Mouse (Mus musculus) olfactory bulb, adult 2 months (tissue): ENCODE results near the gene Limch1. TPM values are rescaled to one million over a fixed set of nuclear protein-coding genes. Genes with fewer than 3 reads are reported as not detected.

Experiments
- H3K27ac ChIP-seq: fragments of 200-500 bp; 2 replicates; pipeline ENCODE4 v1.5.1; 2012; ENCODE audit warnings: low read depth, low read length; ENCODE audit not compliant: insufficient read depth
- H3K4me1 ChIP-seq: fragments of 200-500 bp; 2 replicates; pipeline ENCODE4 v1.6.1; 2012; ENCODE audit warnings: low read length; ENCODE audit not compliant: control insufficient read depth, insufficient read depth
- H3K4me3 ChIP-seq: fragments of 200-500 bp; 2 replicates; pipeline ENCODE4 v1.5.1; 2012; ENCODE audit warnings: mild to moderate bottlenecking, low read depth, low read length, moderate library complexity; ENCODE audit not compliant: insufficient read depth
- CTCF ChIP-seq: fragments of 200-500 bp; IDR thresholded peaks from 2 replicates; pipeline ENCODE4 v1.5.1; 2012; ENCODE audit warnings: low read depth, mild to moderate bottlenecking, low read length, moderate library complexity; ENCODE audit not compliant: insufficient read depth
- POLR2A ChIP-seq: fragments of 200-500 bp; IDR thresholded peaks from 2 replicates; pipeline ENCODE4 v1.6.1; 2012; ENCODE audit warnings: mild to moderate bottlenecking, low read depth, low read length, moderate library complexity; ENCODE audit not compliant: insufficient read depth
- WGBS: fragments of 180-500 bp; shearing (Covaris S2); methylation state at CpG from one replicate; pipeline ENCODE4 v1.1.7; 2018; 5-methylcytosine and 5-hydroxymethylcytosine counted together
- polyA plus RNA-seq: library from polyadenylated mRNA; stranded (reverse); fragments of >200 nt; gene quantifications from 2 replicates; pipeline ENCODE4 v1.2.4, GENCODE M21; 2012; ENCODE audit warnings: low replicate concordance; ENCODE audit not compliant: missing spikeins, insufficient read depth, insufficient read length

The Limch1 gene
- polyA plus RNA-seq, 1 experiment = not detected

- no peak overlapping the region for H3K4me3 ChIP-seq
- H3K27ac ChIP-seq = no peak overlapping the region
- WGBS = 86% methylated on average over 9 of the region's 9 CpGs
- no peak for TF ChIP-seq POLR2A
- TF ChIP-seq CTCF = no peak
- H3K4me1 ChIP-seq = peaks cover 8% of the 10 kb centered on the region
These were observed 163.3 kb downstream of the Limch1 start for GRCm38 (mm10) chr5:66908883-66909282.

DNA sequence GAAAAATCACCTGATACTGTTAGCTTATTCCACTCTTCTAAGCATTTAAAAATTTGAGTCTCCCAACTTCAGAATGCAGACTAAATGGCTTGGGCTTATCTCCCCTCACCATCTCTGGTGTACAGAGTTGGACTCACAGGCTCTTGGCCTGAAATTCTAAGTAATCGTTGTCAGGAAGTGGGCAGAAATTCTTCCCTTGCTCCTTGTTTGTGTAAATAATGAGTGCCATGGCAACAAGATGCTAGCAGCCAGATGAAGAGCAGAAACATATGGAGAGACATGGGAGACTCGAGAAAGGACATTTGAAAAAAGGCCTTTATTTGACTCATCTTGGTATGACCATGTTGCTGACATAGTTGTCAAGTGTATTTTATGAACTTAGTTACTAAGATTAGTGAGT, 164.3 kb downstream of the Limch1 start:
- no peak for TF ChIP-seq CTCF
- no peak for TF ChIP-seq POLR2A
- peaks cover 8% of the 10 kb centered on the region for H3K4me1 ChIP-seq
- WGBS = 28% methylated on average over 2 of the region's 2 CpGs
- no peak overlapping the region for H3K27ac ChIP-seq
- H3K4me3 ChIP-seq = no peak overlapping the region

GRCm38 (mm10) chr5:66910610-66911009, 165.0 kb downstream of the Limch1 start:
- TF ChIP-seq POLR2A = no peak
- no peak for TF ChIP-seq CTCF
- H3K27ac ChIP-seq = no peak overlapping the region
- H3K4me1 ChIP-seq = peaks cover 5% of the 10 kb centered on the region; the same call in 1 of the 2 replicates
- 97% methylated on average over 9 of the region's 9 CpGs for WGBS
- no peak overlapping the region for H3K4me3 ChIP-seq

- TF ChIP-seq POLR2A = no peak
- no peak for TF ChIP-seq CTCF
- H3K27ac ChIP-seq = no peak overlapping the region
- H3K4me3 ChIP-seq = no peak overlapping the region
- WGBS = 79% methylated on average over 4 of the region's 4 CpGs
- H3K4me1 ChIP-seq = peaks cover 5% of the 10 kb centered on the region; the same call in 1 of the 2 replicates
These were observed 165.4 kb downstream of the Limch1 start for GRCm38 (mm10) chr5:66911068-66911467.

DNA sequence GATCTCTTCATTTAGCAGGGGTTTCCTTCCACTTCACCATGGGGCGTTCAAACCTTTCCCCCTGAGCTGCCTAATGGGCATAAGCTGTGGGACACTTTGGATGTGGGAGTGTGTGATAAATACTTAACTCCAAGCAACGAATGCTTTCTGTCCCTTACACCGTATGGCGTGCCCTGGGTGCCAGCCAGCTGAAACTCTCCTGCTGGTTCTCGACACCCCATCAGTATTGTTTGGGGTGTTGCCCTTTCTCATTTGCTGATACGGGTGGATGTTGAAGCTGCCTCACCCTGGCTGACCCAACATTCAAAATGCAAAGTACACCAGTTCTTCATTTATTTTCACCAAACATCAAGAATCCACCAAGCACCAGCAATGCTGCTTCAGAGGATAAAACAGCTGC, 168.2 kb downstream of the Limch1 start:
- TF ChIP-seq POLR2A = no peak
- TF ChIP-seq CTCF = no peak
- WGBS = 70% methylated on average over 6 of the region's 6 CpGs
- Histone ChIP-seq H3K4me3 (no peak overlapping the region), H3K4me1 (peaks cover 10% of the 10 kb centered on the region), H3K27ac (no peak overlapping the region)

DNA sequence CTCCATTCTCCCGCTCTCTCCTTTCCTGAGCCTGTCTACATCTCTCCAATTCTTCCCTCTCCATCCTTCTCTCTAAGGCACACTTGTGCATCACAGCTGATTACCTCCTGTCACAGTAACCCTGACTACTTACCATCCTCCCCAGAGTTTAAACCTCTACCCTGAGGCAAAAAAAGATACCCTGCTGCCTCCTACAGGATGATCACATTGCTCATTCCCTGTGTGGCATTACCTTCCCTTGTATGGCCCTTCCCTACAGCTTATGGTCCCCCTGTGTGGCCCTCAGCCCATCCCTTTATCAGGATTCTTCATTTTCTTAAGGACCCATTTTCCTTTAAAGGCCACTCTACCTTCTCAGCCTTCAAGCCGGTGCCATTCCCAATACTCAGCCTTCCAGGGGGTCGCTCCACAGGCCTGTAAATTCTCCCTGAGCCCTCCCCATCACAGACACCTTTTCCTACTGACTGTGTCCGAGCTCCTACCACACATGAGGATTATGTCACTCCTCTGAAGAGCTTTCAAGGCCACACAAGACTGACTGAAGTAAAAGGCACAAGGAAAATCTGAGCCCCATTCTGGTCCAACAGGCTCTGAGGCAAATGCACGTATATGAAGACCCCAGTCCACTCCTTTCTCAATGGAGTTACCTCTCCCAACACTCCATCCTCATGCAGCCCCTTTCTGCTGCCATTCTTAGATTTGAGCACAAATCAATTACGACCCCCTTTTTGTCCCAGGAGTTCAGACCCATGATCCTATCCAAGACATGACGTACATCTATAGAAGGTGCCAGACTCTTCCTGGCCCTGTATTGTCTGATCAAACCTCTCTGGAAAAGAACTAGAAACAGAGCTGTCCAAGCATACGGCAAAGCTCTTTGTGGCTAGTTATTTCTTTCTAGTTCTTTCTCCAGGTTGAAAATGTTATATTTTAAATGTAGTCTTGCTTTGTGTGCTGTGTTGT, 172.0 kb downstream of the Limch1 start:
- 84% methylated on average over 8 of the region's 8 CpGs for WGBS
- Histone ChIP-seq H3K4me1 (peaks cover 22% of the 10 kb centered on the region), H3K27ac (no peak overlapping the region), H3K4me3 (no peak overlapping the region)
- TF ChIP-seq CTCF (no peak), POLR2A (no peak)

- Histone ChIP-seq H3K4me1 (peaks cover 24% of the 10 kb centered on the region), H3K27ac (no peak overlapping the region), H3K4me3 (no peak overlapping the region)
- 60% methylated on average over 11 of the region's 11 CpGs for WGBS
- no peak for TF ChIP-seq POLR2A
- TF ChIP-seq CTCF = no peak
These were observed 173.0 kb downstream of the Limch1 start for GRCm38 (mm10) chr5:66918316-66919305.

GRCm38 (mm10) chr5:66922582-66922981, 177.0 kb downstream of the Limch1 start:
- Histone ChIP-seq H3K4me1 (peaks cover 17% of the 10 kb centered on the region), H3K4me3 (no peak overlapping the region), H3K27ac (no peak overlapping the region)
- TF ChIP-seq POLR2A = no peak
- no peak for TF ChIP-seq CTCF
- 56% methylated on average over 5 of the region's 5 CpGs for WGBS
